Mouse (Mus musculus): Measurements from ENCODE around the gene Entpd1. TPM values are rescaled to one million over a fixed set of nuclear protein-coding genes. Genes with fewer than 3 reads are reported as not detected.

The Entpd1 gene
- polyA plus RNA-seq, 1 experiment from 2014 or later = 6.5 TPM

DNA sequence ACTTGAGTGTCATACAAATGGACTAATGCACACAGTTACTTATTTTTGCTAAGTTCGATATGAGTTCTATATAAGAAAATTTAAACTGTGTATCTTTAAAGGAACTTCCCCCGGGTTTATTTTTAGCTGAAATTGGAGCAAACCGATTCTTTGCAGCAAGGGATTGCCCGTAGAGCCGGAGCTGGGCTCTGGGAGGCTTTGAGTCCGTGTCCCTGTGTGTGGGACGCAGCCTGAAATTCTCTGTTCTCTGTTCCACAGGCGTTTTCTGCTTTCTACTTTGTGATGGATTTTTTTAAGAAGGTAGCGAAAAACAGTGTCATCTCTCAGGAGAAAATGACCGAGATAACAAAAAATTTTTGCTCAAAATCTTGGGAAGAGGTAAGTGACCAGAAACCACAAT is 121.2 kb downstream of the Entpd1 start:
- no peaks in the 10 kb centered on the region for H3K36me3 ChIP-seq
- H3K4me1 ChIP-seq = peaks cover 13% of the 10 kb centered on the region; the same call in 1 of the 2 replicates
- ATAC-seq (replicated peaks; ENCODE audit: low FRiP score) = no peak
- no peak overlapping the region for H3K27ac ChIP-seq
- WGBS = 71% methylated on average over 10 of the region's 10 CpGs
- no peak overlapping the region for H3K4me2 ChIP-seq
- H3K9me3 ChIP-seq (replicated peaks) = no peaks in the 10 kb centered on the region
- H3K27me3 ChIP-seq = no peaks in the 10 kb centered on the region
- H3K4me3 ChIP-seq (replicated peaks) = no peak overlapping the region
- no peak overlapping the region for H3K9ac ChIP-seq

DNA sequence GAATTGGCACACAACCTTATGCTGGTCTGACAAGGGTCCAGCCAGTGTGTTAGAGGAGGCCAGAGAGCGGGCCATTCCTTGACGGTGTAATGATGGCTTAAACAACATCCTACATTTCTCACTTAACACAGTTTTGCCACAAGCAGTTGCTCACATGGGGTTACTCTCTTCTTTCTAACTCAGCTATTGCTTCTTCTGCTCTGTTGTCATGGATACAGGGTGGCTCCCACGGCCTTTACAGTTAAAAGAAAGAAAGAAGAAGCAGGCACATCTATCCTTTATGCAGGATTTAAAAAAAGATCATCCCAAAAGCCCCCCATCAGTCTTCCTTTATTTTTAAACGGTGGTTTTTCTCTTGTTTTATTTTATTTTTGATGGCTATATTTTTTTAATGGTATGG is 121.7 kb downstream of the Entpd1 start:
- Histone ChIP-seq H3K27me3 (no peaks in the 10 kb centered on the region), H3K36me3 (no peaks in the 10 kb centered on the region), H3K27ac (no peak overlapping the region), H3K4me3 (replicated peaks) (no peak overlapping the region), H3K9me3 (replicated peaks) (no peaks in the 10 kb centered on the region), H3K9ac (no peak overlapping the region), H3K4me1 (peaks cover 9% of the 10 kb centered on the region; the same call in 1 of the 2 replicates), H3K4me2 (no peak overlapping the region)
- 69% methylated on average over 4 of the region's 4 CpGs for WGBS
- ATAC-seq (replicated peaks; ENCODE audit: low FRiP score) = no peak

DNA sequence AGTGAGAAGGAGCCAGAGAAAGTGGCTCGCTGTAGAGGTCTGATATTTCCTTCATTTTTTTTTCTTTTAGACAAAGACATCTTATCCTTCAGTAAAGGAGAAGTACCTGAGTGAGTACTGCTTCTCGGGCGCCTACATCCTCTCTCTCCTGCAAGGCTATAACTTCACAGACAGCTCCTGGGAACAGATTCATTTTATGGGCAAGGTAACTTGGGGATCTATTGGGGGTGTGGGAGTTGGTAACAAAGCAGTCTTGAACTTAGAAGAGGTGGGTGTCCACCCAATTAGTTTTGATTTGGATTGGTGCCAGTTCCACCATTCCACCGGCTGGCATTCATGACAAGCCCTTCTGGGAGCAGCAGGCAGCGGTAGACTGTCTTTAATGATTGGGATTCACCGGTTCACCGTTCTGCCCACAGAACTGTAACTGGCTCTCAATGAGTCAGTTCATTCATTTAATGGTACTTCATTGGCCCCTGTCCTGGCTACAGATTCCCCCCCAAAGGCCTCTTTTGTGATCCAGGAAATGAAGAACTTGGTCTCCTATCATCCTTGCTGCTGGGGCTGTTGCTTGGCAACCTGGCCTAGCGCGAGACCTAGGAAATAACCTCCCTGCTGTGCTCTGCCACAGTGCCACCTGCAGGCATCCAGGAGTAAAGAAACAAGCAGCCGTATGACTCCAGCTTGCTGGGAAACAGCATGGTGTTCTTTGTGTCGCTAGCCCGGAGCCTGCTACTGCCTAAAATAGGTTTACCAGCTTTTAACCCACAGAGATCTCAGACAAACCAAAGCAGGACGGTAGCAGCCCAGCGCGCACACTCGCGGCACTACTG is 124.7 kb downstream of the Entpd1 start:
- peaks cover 7% of the 10 kb centered on the region; the same call in 1 of the 2 replicates for H3K4me1 ChIP-seq
- no peaks in the 10 kb centered on the region for H3K36me3 ChIP-seq
- H3K4me3 ChIP-seq (replicated peaks) = peak overlapping the region; percentile 28; the same call in 1 of the 2 replicates
- H3K4me2 ChIP-seq = peak overlapping the region; percentile 56
- WGBS = 30% methylated on average over 17 of the region's 17 CpGs
- H3K27me3 ChIP-seq = no peaks in the 10 kb centered on the region
- no peak overlapping the region for H3K9ac ChIP-seq
- no peaks in the 10 kb centered on the region for H3K9me3 ChIP-seq (replicated peaks)
- peak; percentile 88 for ATAC-seq (replicated peaks; ENCODE audit: low FRiP score)
- no peak overlapping the region for H3K27ac ChIP-seq

DNA sequence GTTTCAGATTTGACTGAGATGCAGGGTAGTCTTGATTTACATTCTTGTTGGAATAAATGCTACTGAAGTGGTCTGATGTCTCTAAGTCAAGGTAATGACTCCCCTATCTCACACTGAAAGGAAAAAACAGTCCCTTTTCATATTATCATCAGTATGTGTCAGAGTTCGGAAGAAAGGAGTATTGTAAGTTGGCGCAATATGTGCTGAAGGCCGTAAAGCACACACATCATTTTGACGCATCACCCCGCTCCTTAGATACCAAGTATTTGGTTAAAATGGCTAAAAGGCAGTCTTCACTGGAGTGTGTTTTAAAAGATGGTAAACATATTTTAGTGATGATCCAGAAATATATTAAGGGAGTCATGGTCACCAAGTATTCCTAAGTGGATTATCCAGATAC is 125.4 kb downstream of the Entpd1 start:
- no peak for ATAC-seq (replicated peaks; ENCODE audit: low FRiP score)
- H3K36me3 ChIP-seq = no peaks in the 10 kb centered on the region
- no peaks in the 10 kb centered on the region for H3K27me3 ChIP-seq
- no peak overlapping the region for H3K4me3 ChIP-seq (replicated peaks)
- H3K4me1 ChIP-seq = peaks cover 7% of the 10 kb centered on the region; the same call in 1 of the 2 replicates
- H3K9ac ChIP-seq = no peak overlapping the region
- H3K9me3 ChIP-seq (replicated peaks) = no peaks in the 10 kb centered on the region
- no peak overlapping the region for H3K27ac ChIP-seq
- peak overlapping the region; percentile 56 for H3K4me2 ChIP-seq
- WGBS = 81% methylated on average over 5 of the region's 5 CpGs

- Histone ChIP-seq H3K36me3 (no peaks in the 10 kb centered on the region), H3K27me3 (no peaks in the 10 kb centered on the region), H3K9ac (no peak overlapping the region), H3K4me1 (peaks cover 7% of the 10 kb centered on the region; the same call in 1 of the 2 replicates), H3K4me3 (replicated peaks) (no peak overlapping the region), H3K27ac (no peak overlapping the region), H3K4me2 (no peak overlapping the region), H3K9me3 (replicated peaks) (no peaks in the 10 kb centered on the region)
- WGBS = 84% methylated on average over 13 of the region's 13 CpGs
- ATAC-seq (replicated peaks; ENCODE audit: low FRiP score) = no peak
These were observed 126.6 kb downstream of the Entpd1 start for GRCm38 (mm10) chr19:40738683-40739324.

GRCm38 (mm10) chr19:40746603-40747002 is 134.4 kb downstream of the Entpd1 start:
- no peak overlapping the region for H3K4me3 ChIP-seq (replicated peaks)
- no peaks in the 10 kb centered on the region for H3K9me3 ChIP-seq (replicated peaks)
- no peaks in the 10 kb centered on the region for H3K4me1 ChIP-seq
- H3K27ac ChIP-seq = no peak overlapping the region
- no peaks in the 10 kb centered on the region for H3K27me3 ChIP-seq
- no peak for ATAC-seq (replicated peaks; ENCODE audit: low FRiP score)
- no peak overlapping the region for H3K9ac ChIP-seq
- WGBS = 50% methylated on average over 4 of the region's 4 CpGs
- H3K4me2 ChIP-seq = no peak overlapping the region
- no peaks in the 10 kb centered on the region for H3K36me3 ChIP-seq

GRCm38 (mm10) chr19:40748559-40748958 is 136.4 kb downstream of the Entpd1 start, which contains the start of gene Cc2d2b:
TSS of gene Cc2d2b (plus strand) at chr19:40748753.
- Histone ChIP-seq H3K27me3 (no peaks in the 10 kb centered on the region), H3K4me2 (no peak within 1 kb of the TSS), H3K4me1 (no peaks in the 10 kb centered on the region), H3K36me3 (no peaks in the 10 kb centered on the region), H3K4me3 (replicated peaks) (no peak within 1 kb of the TSS), H3K9ac (no peak within 1 kb of the TSS), H3K9me3 (replicated peaks) (no peaks in the 10 kb centered on the region), H3K27ac (no peak within 1 kb of the TSS)
- no peak for ATAC-seq (replicated peaks; ENCODE audit: low FRiP score)
- WGBS = 75% methylated on average over 17 of the region's 17 CpGs

- no peak overlapping the region for H3K27ac ChIP-seq
- H3K4me1 ChIP-seq = no peaks in the 10 kb centered on the region
- H3K4me3 ChIP-seq (replicated peaks) = no peak overlapping the region
- H3K36me3 ChIP-seq = no peaks in the 10 kb centered on the region
- no peaks in the 10 kb centered on the region for H3K27me3 ChIP-seq
- no peak for ATAC-seq (replicated peaks; ENCODE audit: low FRiP score)
- WGBS = 83% methylated on average over 2 of the region's 2 CpGs
- no peak overlapping the region for H3K9ac ChIP-seq
- no peak overlapping the region for H3K4me2 ChIP-seq
- no peaks in the 10 kb centered on the region for H3K9me3 ChIP-seq (replicated peaks)
These were observed 142.1 kb downstream of the Entpd1 start for GRCm38 (mm10) chr19:40754311-40754710.

DNA sequence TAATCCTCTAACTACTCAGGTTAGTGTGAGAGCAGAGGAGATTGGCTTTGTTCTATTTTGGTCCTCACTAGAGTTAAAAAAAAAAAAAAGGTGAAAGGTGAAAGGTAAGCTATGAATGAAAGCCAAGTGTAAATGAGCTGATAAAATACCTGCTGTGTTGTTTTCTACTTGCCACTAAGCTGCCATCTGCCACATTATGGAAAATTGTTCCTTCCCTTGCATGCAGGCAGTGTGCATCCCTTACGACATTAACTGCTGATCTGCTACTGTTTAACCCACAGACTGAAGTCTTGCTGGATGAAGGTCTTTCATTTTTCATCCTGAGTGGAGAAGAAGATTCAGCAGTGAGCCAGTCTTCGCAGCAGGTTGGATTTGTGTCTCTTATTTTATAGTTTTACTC is 147.9 kb downstream of the Entpd1 start:
- H3K36me3 ChIP-seq = no peaks in the 10 kb centered on the region
- no peak overlapping the region for H3K4me2 ChIP-seq
- no peak overlapping the region for H3K9ac ChIP-seq
- 72% methylated on average over 2 of the region's 2 CpGs for WGBS
- ATAC-seq (replicated peaks; ENCODE audit: low FRiP score) = no peak
- peaks cover 9% of the 10 kb centered on the region; the same call in 1 of the 2 replicates for H3K4me1 ChIP-seq
- no peak overlapping the region for H3K4me3 ChIP-seq (replicated peaks)
- no peaks in the 10 kb centered on the region for H3K9me3 ChIP-seq (replicated peaks)
- no peak overlapping the region for H3K27ac ChIP-seq
- H3K27me3 ChIP-seq = 0 out of 2 replicates have a peak, but pooled peaks cover 12% of the 10 kb centered on the region

GRCm38 (mm10) chr19:40762023-40762759 is 150.0 kb downstream of the Entpd1 start:
- Histone ChIP-seq H3K4me1 (peaks cover 9% of the 10 kb centered on the region; the same call in 1 of the 2 replicates), H3K27ac (no peak overlapping the region), H3K4me2 (peak overlapping the region; percentile 60), H3K27me3 (0 out of 2 replicates have a peak, but pooled peaks cover 12% of the 10 kb centered on the region), H3K36me3 (no peaks in the 10 kb centered on the region), H3K4me3 (replicated peaks) (peak overlapping the region; percentile 38), H3K9ac (0 out of 2 replicates have a peak overlapping the region, but pooled peaks have one; percentile 21), H3K9me3 (replicated peaks) (no peaks in the 10 kb centered on the region)
- ATAC-seq (replicated peaks; ENCODE audit: low FRiP score) = peak; percentile 36; the same call in 1 of the 2 replicates
- WGBS = 28% methylated on average over 22 of the region's 22 CpGs

DNA sequence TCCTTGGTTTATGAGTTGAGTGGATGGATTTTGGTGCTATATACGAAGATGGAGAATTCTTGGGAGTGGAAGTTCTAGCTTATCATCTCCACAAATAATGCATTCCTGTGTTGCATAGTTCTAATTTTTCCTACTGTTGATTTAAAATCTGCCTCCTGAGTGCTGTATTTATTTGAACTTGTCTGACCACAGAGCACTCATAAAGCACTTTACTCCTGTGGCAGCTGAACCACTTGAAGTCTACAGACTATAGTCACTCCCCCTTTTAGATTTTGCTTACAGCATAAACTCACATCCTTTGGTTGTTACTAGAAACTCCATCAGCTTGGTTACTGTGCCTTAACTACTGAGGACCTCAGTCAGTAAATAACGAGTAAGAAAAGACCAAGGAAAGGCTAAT is 155.0 kb downstream of the Entpd1 start:
- peaks cover 3% of the 10 kb centered on the region; the same call in 1 of the 2 replicates for H3K4me1 ChIP-seq
- WGBS = 81% methylated on average over 2 of the region's 2 CpGs
- no peaks in the 10 kb centered on the region for H3K36me3 ChIP-seq
- H3K9ac ChIP-seq = no peak overlapping the region
- no peak for ATAC-seq (replicated peaks; ENCODE audit: low FRiP score)
- H3K27ac ChIP-seq = no peak overlapping the region
- no peaks in the 10 kb centered on the region for H3K9me3 ChIP-seq (replicated peaks)
- 0 out of 2 replicates have a peak, but pooled peaks cover 6% of the 10 kb centered on the region for H3K27me3 ChIP-seq
- no peak overlapping the region for H3K4me2 ChIP-seq
- H3K4me3 ChIP-seq (replicated peaks) = no peak overlapping the region

Measured in kidney, embryonic 15.5 days (tissue).